Mouse (Mus musculus): Measurements from ENCODE around the gene Ergic1. TPM values are rescaled to one million over a fixed set of nuclear protein-coding genes. Genes with fewer than 3 reads are reported as not detected.

Gene Ergic1
- polyA plus RNA-seq, 1 experiment from 2014 or later, result 114 TPM

DNA sequence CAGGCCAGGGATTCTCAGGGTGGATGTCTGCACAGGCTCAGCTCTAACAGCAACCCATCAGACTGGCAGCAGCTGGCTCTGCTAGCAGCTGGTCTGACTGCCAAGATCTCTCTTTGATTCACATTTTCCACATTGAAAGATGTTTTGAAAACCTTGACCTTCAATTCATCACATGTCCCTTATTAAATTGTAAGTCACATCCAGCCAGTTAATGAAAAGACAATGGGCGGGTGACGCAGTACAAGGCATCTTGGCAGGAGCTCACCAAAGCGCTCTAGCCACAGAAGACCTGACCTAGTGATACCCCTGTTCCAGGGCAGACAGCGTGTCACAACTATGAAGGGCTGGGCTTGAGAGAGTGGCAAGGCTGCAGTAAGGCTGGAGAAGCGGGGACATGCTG, 21.0 kb downstream of the Ergic1 start:
- WGBS, result 96% methylated on average over 5 of the region's 5 CpGs
- H3K9me3 ChIP-seq (replicated peaks), result no peaks in the 10 kb centered on the region

DNA sequence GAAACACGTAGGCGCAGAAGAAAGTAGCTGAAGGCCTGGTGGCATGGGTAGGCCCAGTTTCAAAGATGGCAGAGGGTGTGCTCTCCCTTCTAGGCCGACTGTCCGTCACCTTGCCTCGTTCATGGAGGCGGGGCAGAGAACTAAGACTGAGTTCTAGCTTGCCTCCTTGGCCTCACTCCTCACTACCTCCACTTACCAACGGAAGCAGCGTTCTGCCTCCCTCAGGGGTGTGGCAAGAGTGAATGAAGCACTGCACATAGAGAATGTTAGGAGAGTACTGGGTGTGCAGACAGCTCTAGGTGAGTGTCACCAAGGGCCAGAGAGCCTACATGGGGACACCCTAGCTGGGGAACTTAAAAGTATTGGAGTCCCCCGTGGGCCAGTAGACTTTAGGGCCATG, 21.8 kb downstream of the Ergic1 start:
- Histone ChIP-seq H3K36me3 (peaks cover 93% of the 10 kb centered on the region), H3K4me1 (peaks cover 4% of the 10 kb centered on the region; the same call in 1 of the 2 replicates), H3K27ac (no peak overlapping the region), H3K4me3 (no peak overlapping the region), H3K27me3 (ENCODE audit: low read depth, poor library complexity, severe bottlenecking) (no peaks in the 10 kb centered on the region), H3K9me3 (replicated peaks) (no peaks in the 10 kb centered on the region)
- 95% methylated on average over 9 of the region's 9 CpGs for WGBS
- no peak for DNase-seq (ENCODE audit: low spot score)

More for the DNA sequence above, 21.0 kb downstream of the Ergic1 start:
- Histone ChIP-seq H3K36me3 (peaks cover 93% of the 10 kb centered on the region), H3K4me1 (peaks cover 4% of the 10 kb centered on the region; the same call in 1 of the 2 replicates), H3K4me3 (no peak overlapping the region), H3K27ac (no peak overlapping the region), H3K27me3 (ENCODE audit: low read depth, poor library complexity, severe bottlenecking) (no peaks in the 10 kb centered on the region)
- no peak for DNase-seq (ENCODE audit: low spot score)

DNA sequence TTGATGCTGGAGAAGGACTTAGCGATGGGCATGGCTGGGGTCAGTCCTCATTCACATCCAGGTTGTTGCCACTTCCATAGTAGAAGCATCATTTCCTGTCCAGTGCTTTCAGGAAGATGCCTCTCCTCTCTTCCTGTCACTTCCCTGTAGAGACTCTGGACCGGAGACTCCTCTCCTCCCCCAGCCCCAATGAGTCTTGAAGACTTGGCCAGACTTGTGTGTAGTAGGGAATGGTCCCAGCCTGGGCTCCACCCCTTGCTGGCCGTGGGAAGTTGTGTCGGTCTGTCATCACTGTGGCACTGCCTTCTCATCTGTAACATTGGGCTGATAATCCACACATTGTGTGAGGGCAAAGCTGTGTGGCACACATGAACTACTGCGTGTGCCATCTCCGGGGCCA, 22.3 kb downstream of the Ergic1 start:
- Histone ChIP-seq H3K36me3 (peaks cover 92% of the 10 kb centered on the region), H3K27ac (no peak overlapping the region)

DNA sequence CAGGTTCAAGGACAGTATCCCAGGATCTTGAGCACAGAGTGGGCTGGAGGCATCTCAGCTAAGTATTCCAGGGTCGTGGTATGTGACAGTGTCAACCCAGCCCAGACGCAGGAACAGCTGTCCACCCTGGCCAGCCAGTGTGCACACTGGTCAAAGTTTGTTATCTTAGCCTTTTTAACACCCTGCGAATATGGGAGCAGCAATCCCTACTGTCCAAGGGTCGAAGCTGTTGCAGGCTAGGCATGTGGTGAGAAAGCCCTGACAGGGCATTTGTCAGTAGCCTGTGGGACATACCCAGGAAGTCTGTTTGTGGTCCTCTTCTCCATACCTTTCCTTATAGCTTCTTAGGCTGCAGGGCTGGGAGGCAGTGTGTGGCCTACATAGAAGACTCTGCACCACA, 22.8 kb downstream of the Ergic1 start:
- H3K4me3 ChIP-seq, result no peak overlapping the region

More for the DNA sequence above, 22.3 kb downstream of the Ergic1 start:
- no peak overlapping the region for H3K4me3 ChIP-seq
- H3K9me3 ChIP-seq (replicated peaks), result no peaks in the 10 kb centered on the region
- peaks cover 4% of the 10 kb centered on the region; the same call in 1 of the 2 replicates for H3K4me1 ChIP-seq
- H3K27me3 ChIP-seq (ENCODE audit: low read depth, poor library complexity, severe bottlenecking), result no peaks in the 10 kb centered on the region
- no peak for DNase-seq (ENCODE audit: low spot score)
- WGBS, result 90% methylated on average over 6 of the region's 6 CpGs

DNA sequence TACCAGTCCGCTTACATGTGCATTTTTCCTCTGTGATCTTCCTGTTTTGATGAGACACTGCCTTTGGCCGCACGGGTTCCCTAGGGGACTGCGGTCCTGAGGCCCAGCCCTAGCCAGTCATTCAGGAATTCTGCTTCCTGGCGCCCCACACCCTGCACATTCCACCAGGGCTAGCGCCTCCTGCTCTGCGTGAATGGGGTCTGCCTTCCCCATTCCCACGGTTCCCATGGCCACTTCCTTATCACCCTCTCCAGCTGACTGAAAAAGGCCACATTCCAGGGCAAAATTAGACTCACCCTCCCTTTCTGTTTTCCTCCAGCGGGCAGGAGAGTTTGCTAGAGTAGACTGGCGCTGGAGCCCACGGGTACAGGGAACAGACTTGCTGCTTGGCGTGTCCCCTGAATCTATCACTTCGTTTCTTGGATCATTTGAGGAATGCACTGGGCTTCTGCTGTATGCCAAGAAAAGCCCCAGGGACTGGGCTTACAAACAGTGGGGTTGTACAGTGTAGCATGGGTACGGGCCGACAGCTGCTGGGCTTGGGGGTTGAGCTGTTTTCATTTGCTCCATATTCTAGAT, 23.4 kb downstream of the Ergic1 start:
- Histone ChIP-seq H3K36me3 (peaks cover 86% of the 10 kb centered on the region), H3K4me3 (no peak overlapping the region), H3K27me3 (ENCODE audit: low read depth, poor library complexity, severe bottlenecking) (no peaks in the 10 kb centered on the region), H3K4me1 (peaks cover 4% of the 10 kb centered on the region; the same call in 1 of the 2 replicates), H3K27ac (peak overlapping the region; percentile 36; the same call in 1 of the 2 replicates), H3K9me3 (replicated peaks) (no peaks in the 10 kb centered on the region)
- WGBS, result 81% methylated on average over 15 of the region's 15 CpGs
- DNase-seq (ENCODE audit: low spot score), result no peak

More for the DNA sequence above, 22.8 kb downstream of the Ergic1 start:
- Histone ChIP-seq H3K27me3 (ENCODE audit: low read depth, poor library complexity, severe bottlenecking) (no peaks in the 10 kb centered on the region), H3K9me3 (replicated peaks) (no peaks in the 10 kb centered on the region), H3K4me1 (peaks cover 4% of the 10 kb centered on the region; the same call in 1 of the 2 replicates), H3K36me3 (peaks cover 90% of the 10 kb centered on the region), H3K27ac (no peak overlapping the region)
- no peak for DNase-seq (ENCODE audit: low spot score)
- 83% methylated on average over 4 of the region's 4 CpGs for WGBS

DNA sequence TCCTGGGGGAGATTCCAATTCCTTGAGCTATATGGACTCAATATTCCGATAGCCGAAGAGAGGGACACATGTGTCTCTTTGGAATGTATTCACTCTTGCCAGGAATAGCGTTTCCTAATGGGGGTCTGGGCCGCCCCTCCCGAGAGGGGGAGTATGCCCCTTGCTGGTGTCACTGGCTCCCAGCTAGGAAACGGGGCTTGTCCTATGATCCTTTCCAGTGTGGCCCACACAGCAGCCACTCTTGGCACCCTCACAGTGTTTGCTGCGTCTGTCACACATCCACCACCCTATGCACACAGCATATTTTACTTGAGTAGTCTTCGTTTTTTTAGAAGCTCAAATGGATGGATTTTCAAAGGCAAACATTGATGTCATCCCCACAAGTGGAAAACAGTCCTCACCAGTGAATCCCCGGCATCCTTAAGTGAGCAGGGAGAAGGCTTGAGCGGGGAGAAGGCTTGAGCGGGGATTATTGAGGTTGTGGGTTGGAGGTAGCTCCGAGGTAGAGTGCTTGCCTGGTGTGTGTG, 26.7 kb downstream of the Ergic1 start:
- H3K36me3 ChIP-seq, result peaks cover 80% of the 10 kb centered on the region
- DNase-seq (ENCODE audit: low spot score), result no peak
- WGBS, result 93% methylated on average over 12 of the region's 12 CpGs

DNA sequence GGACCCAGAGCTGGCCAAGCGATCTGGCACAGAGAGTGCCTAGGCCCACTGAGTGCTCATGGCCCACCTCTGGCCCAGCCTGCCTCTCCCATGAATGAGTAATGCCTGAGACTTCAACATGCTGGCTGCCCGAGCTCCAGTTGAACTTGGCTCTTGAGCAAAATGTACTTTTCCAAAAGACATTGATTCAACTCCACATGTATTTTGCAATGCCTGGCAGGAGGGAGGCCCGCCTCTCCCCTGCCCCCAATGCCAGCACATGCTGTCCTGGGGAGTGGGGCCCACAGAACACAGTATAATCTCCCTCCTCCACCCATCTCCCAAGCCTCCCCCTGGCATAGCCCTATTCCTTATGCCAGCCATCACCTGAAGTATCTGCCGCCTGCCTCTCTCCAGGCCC, 31.2 kb downstream of the Ergic1 start:
- Histone ChIP-seq H3K36me3 (peaks cover 75% of the 10 kb centered on the region), H3K9me3 (replicated peaks) (no peaks in the 10 kb centered on the region), H3K27me3 (ENCODE audit: low read depth, poor library complexity, severe bottlenecking) (no peaks in the 10 kb centered on the region), H3K27ac (no peak overlapping the region), H3K4me3 (no peak overlapping the region), H3K4me1 (peaks cover 7% of the 10 kb centered on the region)
- WGBS, result over 99% methylated on average over 4 of the region's 4 CpGs
- DNase-seq (ENCODE audit: low spot score), result no peak

More for the DNA sequence above, 26.7 kb downstream of the Ergic1 start:
- Histone ChIP-seq H3K27ac (no peak overlapping the region), H3K27me3 (ENCODE audit: low read depth, poor library complexity, severe bottlenecking) (no peaks in the 10 kb centered on the region), H3K4me1 (peaks cover 4% of the 10 kb centered on the region; the same call in 1 of the 2 replicates), H3K9me3 (replicated peaks) (no peaks in the 10 kb centered on the region), H3K4me3 (no peak overlapping the region)

DNA sequence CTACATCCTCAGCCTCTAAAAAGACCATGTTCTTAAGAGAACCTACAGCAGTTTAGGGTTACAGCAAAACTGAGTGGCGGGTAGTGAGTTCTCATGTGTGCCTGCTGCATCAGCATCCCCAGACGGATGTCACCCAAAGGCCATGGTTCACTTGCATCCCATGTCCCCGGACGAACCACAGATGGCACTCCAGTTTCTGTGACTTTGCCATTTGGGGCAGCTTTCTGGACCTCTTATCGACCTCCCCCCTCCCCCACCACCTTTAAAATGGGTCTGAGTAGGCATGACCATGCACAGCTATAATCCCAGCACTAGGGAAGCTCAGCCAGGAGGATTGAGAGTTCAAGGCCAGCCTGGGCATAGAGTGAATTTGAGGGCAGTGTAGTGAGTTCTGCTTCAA, 31.9 kb downstream of the Ergic1 start:
- 95% methylated on average over 5 of the region's 5 CpGs for whole genome bisulfite sequencing
- DNase-seq (ENCODE audit: low spot score), result no peak
- no peak overlapping the region for H3K27ac ChIP-seq
- no peaks in the 10 kb centered on the region for H3K27me3 ChIP-seq (ENCODE audit: low read depth, poor library complexity, severe bottlenecking)
- H3K36me3 ChIP-seq, result peaks cover 68% of the 10 kb centered on the region
- peaks cover 7% of the 10 kb centered on the region for H3K4me1 ChIP-seq
- H3K9me3 ChIP-seq (replicated peaks), result no peaks in the 10 kb centered on the region
- no peak overlapping the region for H3K4me3 ChIP-seq

DNA sequence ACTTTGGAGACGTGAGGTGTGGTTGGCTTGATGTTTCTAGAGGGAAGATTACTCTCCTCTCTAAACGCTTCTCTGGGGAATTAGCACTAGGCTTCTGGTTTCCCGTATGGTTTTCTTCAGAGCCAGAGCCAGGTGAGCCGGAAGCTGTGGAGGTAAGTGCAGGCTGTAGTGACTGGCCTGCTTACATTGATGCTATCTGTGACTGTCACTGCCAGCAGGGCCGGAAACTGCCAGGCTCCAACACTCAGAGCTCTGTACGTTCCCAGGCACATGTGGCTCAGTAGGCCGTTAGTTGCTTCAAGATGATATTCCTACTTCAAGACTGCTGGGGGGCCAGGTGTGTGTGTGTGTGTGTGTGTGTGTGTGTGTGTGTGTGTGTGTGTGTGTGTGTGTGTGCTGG, 32.9 kb downstream of the Ergic1 start:
- Histone ChIP-seq H3K9me3 (replicated peaks) (no peaks in the 10 kb centered on the region), H3K27me3 (ENCODE audit: low read depth, poor library complexity, severe bottlenecking) (no peaks in the 10 kb centered on the region), H3K4me3 (no peak overlapping the region), H3K4me1 (peaks cover 7% of the 10 kb centered on the region), H3K36me3 (peaks cover 62% of the 10 kb centered on the region), H3K27ac (no peak overlapping the region)
- 90% methylated on average over 7 of the region's 7 CpGs for WGBS
- no peak for DNase-seq (ENCODE audit: low spot score)

DNA sequence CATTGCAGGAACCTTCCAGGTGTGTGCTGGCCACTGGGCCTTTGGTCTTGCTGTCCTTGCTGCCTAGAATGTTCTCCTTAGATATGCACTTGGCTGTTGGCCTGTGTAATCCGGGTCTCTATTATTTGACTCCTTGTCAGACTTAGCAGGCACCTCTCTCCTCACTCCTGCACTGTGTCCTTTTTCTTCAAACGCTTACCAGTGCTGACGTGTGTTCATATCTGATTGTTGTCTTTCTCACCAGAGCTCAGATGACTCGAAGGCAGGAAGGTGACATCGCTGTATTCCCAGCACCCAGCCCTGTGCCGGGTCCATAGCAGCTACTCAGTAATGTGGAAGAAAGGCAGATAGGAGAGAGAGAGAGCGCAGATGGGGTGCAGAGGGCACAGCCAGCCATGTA, 33.7 kb downstream of the Ergic1 start:
- no peak for DNase-seq (ENCODE audit: low spot score)
- Histone ChIP-seq H3K27me3 (ENCODE audit: low read depth, poor library complexity, severe bottlenecking) (no peaks in the 10 kb centered on the region), H3K4me3 (no peak overlapping the region), H3K27ac (no peak overlapping the region), H3K4me1 (peaks cover 7% of the 10 kb centered on the region), H3K36me3 (peaks cover 58% of the 10 kb centered on the region), H3K9me3 (replicated peaks) (no peaks in the 10 kb centered on the region)
- 91% methylated on average over 7 of the region's 7 CpGs for WGBS

DNA sequence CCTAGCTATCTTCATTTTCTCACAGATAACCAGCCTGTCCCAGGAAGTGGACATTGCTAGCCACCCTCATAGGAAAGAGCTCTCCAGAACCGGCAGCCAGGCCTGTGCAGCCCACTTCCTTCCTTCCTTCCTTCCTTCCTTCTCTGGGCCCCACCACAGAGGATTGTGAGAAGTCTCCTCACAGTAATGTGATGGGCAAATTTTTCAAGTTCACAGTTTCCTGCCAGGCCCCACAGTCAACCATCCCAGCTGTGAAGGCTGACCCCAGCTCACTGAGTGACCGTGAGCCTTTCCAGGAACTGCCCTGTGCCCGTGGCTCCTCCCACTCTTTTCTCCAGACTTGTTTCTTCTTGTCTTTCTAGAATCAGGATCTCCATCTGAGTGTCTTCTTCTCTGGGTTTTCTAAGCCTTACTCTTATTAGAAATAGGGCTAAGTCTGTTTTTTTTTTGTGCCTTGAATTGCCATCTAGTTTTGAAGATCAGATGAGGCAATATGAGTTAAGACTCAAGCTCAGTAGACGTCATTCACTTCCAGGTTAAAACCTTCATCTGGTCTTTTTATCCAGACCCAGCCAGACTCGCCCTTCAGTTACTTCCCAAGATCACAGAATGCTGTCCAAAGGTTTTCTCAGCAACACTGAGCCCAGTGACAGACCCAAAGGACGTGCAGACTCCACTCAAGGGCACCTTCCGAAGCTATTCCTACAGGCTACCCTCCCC, 34.3 kb downstream of the Ergic1 start:
- H3K9me3 ChIP-seq (replicated peaks), result no peaks in the 10 kb centered on the region
- H3K4me1 ChIP-seq, result peaks cover 8% of the 10 kb centered on the region
- H3K4me3 ChIP-seq, result no peak overlapping the region
- H3K27me3 ChIP-seq (ENCODE audit: low read depth, poor library complexity, severe bottlenecking), result no peaks in the 10 kb centered on the region
- H3K27ac ChIP-seq, result no peak overlapping the region
- 72% methylated on average over 7 of the region's 7 CpGs for WGBS
- DNase-seq (ENCODE audit: low spot score), result no peak
- H3K36me3 ChIP-seq, result peaks cover 55% of the 10 kb centered on the region

DNA sequence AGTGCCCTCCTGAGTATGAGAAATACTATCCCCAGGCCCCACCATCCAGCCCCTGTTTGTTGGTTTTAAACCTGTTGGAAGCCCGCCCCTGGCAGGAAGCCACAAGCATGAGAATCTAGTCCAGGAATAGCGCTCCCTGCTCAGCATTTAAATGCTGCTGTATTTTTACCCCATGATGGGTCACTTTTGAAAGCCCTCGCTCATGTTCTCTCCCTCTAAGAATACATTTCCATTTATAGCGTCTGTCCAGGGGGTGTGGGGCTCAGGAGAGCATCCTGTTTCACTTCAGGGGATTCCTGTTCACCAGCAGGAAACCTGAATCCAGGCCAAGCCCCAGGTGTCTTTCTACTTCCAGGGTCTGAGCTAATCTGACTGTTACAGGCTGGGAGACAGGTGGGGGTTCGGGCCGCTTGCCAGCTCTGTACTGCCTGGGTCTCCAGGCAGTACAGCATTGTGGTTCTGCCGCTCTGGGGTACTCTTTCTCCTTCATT, 34.9 kb downstream of the Ergic1 start:
- DNase-seq (ENCODE audit: low spot score), result no peak
- Histone ChIP-seq H3K9me3 (replicated peaks) (no peaks in the 10 kb centered on the region), H3K27ac (no peak overlapping the region), H3K36me3 (peaks cover 50% of the 10 kb centered on the region), H3K4me3 (no peak overlapping the region), H3K27me3 (ENCODE audit: low read depth, poor library complexity, severe bottlenecking) (no peaks in the 10 kb centered on the region), H3K4me1 (peaks cover 14% of the 10 kb centered on the region)
- WGBS, result 75% methylated on average over 7 of the region's 7 CpGs

DNA sequence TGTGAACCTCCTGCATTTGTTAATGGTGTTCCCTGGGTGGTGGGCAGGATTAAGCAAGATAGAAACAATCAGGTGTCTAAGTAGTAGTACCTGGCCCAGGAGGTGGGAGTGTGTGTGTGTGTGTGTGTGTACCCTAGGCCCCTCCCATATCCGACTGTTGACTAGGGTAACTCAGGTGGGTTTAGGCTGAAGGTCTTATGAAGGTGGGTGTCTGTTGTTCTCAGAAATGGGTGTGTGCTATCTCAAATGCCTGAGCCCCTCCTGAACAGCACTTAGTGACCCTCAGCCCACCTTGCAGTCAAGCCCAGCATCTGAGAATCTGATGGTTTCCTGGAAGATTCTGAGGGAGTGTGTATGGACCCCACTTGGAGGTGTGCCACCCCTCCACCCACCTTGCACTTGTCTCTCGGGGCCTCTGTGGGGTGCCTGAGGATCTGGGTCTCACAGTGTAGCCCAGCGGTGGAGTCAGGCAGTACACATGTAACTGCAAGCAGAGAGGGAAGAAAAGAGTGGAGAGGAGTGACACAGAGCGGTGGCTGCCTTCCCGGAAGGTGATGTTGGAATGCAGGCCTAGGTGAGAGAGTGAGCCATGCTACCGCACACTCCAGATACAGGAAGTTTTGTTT, 35.7 kb downstream of the Ergic1 start:
- Histone ChIP-seq H3K27me3 (ENCODE audit: low read depth, poor library complexity, severe bottlenecking) (no peaks in the 10 kb centered on the region), H3K27ac (no peak overlapping the region), H3K9me3 (replicated peaks) (no peaks in the 10 kb centered on the region), H3K4me1 (peaks cover 22% of the 10 kb centered on the region), H3K4me3 (no peak overlapping the region), H3K36me3 (peaks cover 45% of the 10 kb centered on the region)
- WGBS, result 84% methylated on average over 6 of the region's 6 CpGs
- DNase-seq (ENCODE audit: low spot score), result no peak
